Mouse (Mus musculus) C2C12 (cell line): ENCODE data around the gene Rims4.

ENCODE experiments used
- CEBPB ChIP-seq: IDR thresholded peaks from one replicate; pipeline ENCODE4 v1.6.1; 2011; ENCODE audit warnings: low read depth, mild to moderate bottlenecking, control low read depth, moderate library complexity
- CTCF ChIP-seq: IDR thresholded peaks from one replicate; pipeline ENCODE4 v1.5.1; 2011; ENCODE audit not compliant: control insufficient read depth, insufficient read depth, insufficient read length
- FOSL1 ChIP-seq: IDR thresholded peaks from one replicate; pipeline ENCODE4 v1.8.0; 2011; ENCODE audit warnings: mild to moderate bottlenecking, low read length; ENCODE audit not compliant: poor library complexity, insufficient read depth, severe bottlenecking
- MAX ChIP-seq: IDR thresholded peaks from one replicate; pipeline ENCODE4 v1.6.1; 2011; ENCODE audit warnings: mild to moderate bottlenecking, control low read depth
- MYOG ChIP-seq: IDR thresholded peaks from one replicate; pipeline ENCODE4 v1.6.1; 2011; ENCODE audit not compliant: control insufficient read depth, insufficient read length; ENCODE audit errors: extremely low read depth
- USF1 ChIP-seq: IDR thresholded peaks from one replicate; pipeline ENCODE4 v1.6.1; 2011; ENCODE audit warnings: low read depth, mild to moderate bottlenecking, control low read depth, moderate library complexity

DNA sequence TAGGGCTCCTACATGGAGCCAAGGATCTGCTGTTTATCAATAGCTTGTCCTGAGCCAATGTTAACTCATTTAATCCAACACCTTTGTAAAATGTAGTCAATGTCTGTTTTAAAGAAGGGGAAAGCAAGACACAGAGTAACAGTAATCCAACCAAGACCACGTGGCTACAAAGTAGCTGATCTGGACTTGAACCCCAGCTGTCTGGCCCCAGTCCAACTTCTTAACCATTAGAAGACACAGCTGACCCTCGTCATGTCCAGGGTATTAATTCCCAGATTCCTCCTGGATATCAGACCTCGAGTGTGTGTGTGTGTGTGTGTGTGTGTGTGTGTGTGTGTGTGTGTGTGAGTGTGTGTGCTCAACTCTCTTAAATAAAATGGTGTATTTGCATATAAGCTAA lies 46.6 kb downstream of the Rims4 start:
- TF ChIP-seq CTCF (no peak), MYOG (no peak), MAX (no peak), USF1 (no peak), FOSL1 (no peak), CEBPB (no peak)
